8 mouse cellular contexts compared by ENCODE assay signal in the genomic region with DNA sequence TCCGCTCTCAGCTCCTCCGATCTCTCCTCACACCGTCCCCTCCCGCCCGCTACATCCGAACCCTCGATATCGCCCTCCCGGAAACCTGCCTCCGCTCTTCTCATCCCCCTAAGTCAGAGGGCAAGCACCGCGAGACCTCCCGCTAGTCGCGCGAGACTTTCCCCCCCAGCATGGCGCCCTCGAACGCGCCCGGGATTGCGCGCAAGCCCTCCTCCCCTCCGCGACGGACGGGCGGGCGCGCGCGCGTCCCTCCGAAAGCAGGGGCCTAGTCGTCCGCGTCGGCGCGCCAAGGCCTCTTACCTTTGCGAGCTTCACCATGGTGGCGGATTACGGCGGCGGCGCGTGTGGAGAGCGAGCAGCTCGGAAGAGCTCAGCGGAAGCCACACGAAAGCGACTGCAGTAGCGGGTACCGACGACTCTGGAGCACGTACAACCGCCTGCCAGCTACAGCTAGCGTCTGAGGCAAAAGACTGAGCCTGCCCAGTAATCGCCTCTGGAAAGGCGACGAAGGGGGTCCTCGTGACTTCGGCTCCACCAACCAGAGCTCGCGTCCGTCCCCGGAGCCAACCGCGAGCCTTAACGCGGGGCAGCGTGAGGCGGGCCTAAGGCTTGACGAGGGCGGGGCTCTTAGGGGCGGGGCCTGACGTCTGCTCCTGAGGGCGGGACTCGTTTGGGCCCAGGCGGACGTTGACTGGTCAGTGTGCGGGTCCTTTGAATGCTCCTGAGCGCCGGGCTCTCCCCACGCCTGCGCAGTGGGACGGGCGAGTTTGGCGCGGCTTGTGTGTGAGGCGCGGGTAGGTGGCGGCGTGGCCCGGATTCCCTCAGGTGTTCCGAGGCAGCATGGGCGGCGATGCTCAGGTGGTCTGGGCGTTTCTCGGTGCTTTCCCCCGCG. TPM values are rescaled to one million over a fixed set of nuclear protein-coding genes. Genes with fewer than 3 reads are reported as not detected.
A peak's percentile ranks its signal among the peaks of the same experiment; 100 is the strongest.
DNase-seq lines count a peak whose midpoint lies in the region; ATAC-seq and TF ChIP-seq lines count a peak whose summit lies in the region.

A gene (minus strand): TSS at position 495 of the 892 bp plus-strand sequence.

- peaks cover 41% of the 10 kb centered on the region for H3K36me3 ChIP-seq in ES-Bruce4 (ENCODE audit: control insufficient read depth, insufficient read depth, low read length, poor library complexity, severe bottlenecking)
- peaks cover 35% of the 10 kb centered on the region for H3K36me3 ChIP-seq in forebrain, embryonic 13.5 days (ENCODE audit: poor library complexity, severe bottlenecking)
- peaks cover 36% of the 10 kb centered on the region for H3K36me3 ChIP-seq in liver, postnatal 0 days (replicated peaks; ENCODE audit: insufficient read depth, low read length)
- H3K36me3 ChIP-seq in neural tube, embryonic 14.5 days (ENCODE audit: control insufficient read depth, insufficient read depth, low read length), result peaks cover 29% of the 10 kb centered on the region

- intact Hi-C loops in heart, postnatal 10 days (cut with DNase I), result loop anchor here (10.0 kb wide), 1 partner anchor 274 kb away; no protein-coding TSS in a partner anchor

- DNase-seq in heart, postnatal 10 days, result peak; percentile 98 to 99
- DNase-seq in large intestine, adult 2 months (ENCODE audit: low read depth, low spot score), result peak; percentile 96
- peak; percentile 99 for DNase-seq in liver, postnatal 0 days
- DNase-seq in testis, postnatal 10 days (ENCODE audit: low spot score), result peak; percentile 98

- peaks cover under 1% of the 10 kb centered on the region for H3K4me1 ChIP-seq in ES-Bruce4 (ENCODE audit: control insufficient read depth, insufficient read depth, low read length)
- H3K4me1 ChIP-seq in forebrain, embryonic 13.5 days, result peaks cover 22% of the 10 kb centered on the region
- H3K4me1 ChIP-seq in liver, postnatal 0 days (ENCODE audit: insufficient read depth), result peaks cover 14% of the 10 kb centered on the region
- peaks cover 13% of the 10 kb centered on the region; the same call in 1 of the 2 replicates for H3K4me1 ChIP-seq in neural tube, embryonic 14.5 days (ENCODE audit: control insufficient read depth, insufficient read depth, low read length)

- H3K27me3 ChIP-seq in ES-Bruce4 (ENCODE audit: control insufficient read depth, insufficient read depth, low read length, poor library complexity, severe bottlenecking), result no peaks in the 10 kb centered on the region
- H3K27me3 ChIP-seq in forebrain, embryonic 13.5 days, result no peaks in the 10 kb centered on the region
- H3K27me3 ChIP-seq in liver, postnatal 0 days (ENCODE audit: insufficient read depth, low read length), result no peaks in the 10 kb centered on the region
- H3K27me3 ChIP-seq in neural tube, embryonic 14.5 days (ENCODE audit: control insufficient read depth, insufficient read depth, low read length), result no peaks in the 10 kb centered on the region

- peak within 1 kb of the TSS; percentile 96 for H3K4me3 ChIP-seq in ES-Bruce4 (ENCODE audit: low read depth, low read length)
- peak within 1 kb of the TSS; percentile 91 for H3K4me3 ChIP-seq in forebrain, embryonic 13.5 days
- H3K4me3 ChIP-seq in liver, postnatal 0 days (ENCODE audit: low read depth, low read length), result peak within 1 kb of the TSS; percentile 94
- H3K4me3 ChIP-seq in neural tube, embryonic 14.5 days (ENCODE audit: low read depth, low read length), result peak within 1 kb of the TSS; percentile 72

- peak; percentile 96 for ATAC-seq in cerebellum, adult (ENCODE audit: insufficient number of reproducible peaks, low FRiP score, low TSS enrichment)
- ATAC-seq in forebrain, embryonic 13.5 days, result peak; percentile 99
- peak; percentile 93 for ATAC-seq in liver, postnatal 0 days
- peak; percentile 98 for ATAC-seq in neural tube, embryonic 14.5 days (ENCODE audit: low read depth)

- TF ChIP-seq CTCF in ES-Bruce4 (IDR thresholded peaks at IDR 0.05; ENCODE audit: low read depth, low read length), result no peak
- TF ChIP-seq CTCF in liver, postnatal 0 days (IDR thresholded peaks at IDR 0.05; ENCODE audit: low read depth), result 0 out of 2 replicates have a peak, but pooled peaks have one; percentile 2

- no peaks in the 10 kb centered on the region for H3K9me3 ChIP-seq in ES-Bruce4 (replicated peaks; ENCODE audit: control insufficient read depth, insufficient read depth, low read length, poor library complexity, severe bottlenecking)
- no peaks in the 10 kb centered on the region for H3K9me3 ChIP-seq in forebrain, embryonic 13.5 days (replicated peaks)
- no peaks in the 10 kb centered on the region for H3K9me3 ChIP-seq in liver, postnatal 0 days (ENCODE audit: low read length)
- no peaks in the 10 kb centered on the region for H3K9me3 ChIP-seq in neural tube, embryonic 14.5 days (ENCODE audit: control insufficient read depth, low read length)

- peak; percentile 98 for TF ChIP-seq POLR2A in ES-Bruce4 (IDR thresholded peaks at IDR 0.05; ENCODE audit: insufficient read depth, low read length)

- WGBS in forebrain, embryonic 13.5 days, result 0% methylated on average over 98 of the region's 102 CpGs
- under 1% methylated on average over 101 of the region's 102 CpGs for WGBS in large intestine, adult 2 months
- WGBS in liver, postnatal 0 days (ENCODE audit: insufficient replicate concordance), result under 1% methylated on average over 96 of the region's 102 CpGs
- under 1% methylated on average over 100 of the region's 102 CpGs for WGBS in neural tube, embryonic 14.5 days

- H3K9ac ChIP-seq in ES-Bruce4 (ENCODE audit: low read depth, poor library complexity, severe bottlenecking), result peak within 1 kb of the TSS; percentile 94
- H3K9ac ChIP-seq in forebrain, embryonic 13.5 days, result peak within 1 kb of the TSS; percentile 94
- peak within 1 kb of the TSS; percentile 92 for H3K9ac ChIP-seq in liver, postnatal 0 days (replicated peaks)
- H3K9ac ChIP-seq in neural tube, embryonic 14.5 days (replicated peaks; ENCODE audit: low read depth, low read length), result peak within 1 kb of the TSS; percentile 90

- H3K4me2 ChIP-seq in forebrain, embryonic 13.5 days, result peak within 1 kb of the TSS; percentile 90
- H3K4me2 ChIP-seq in liver, postnatal 0 days (ENCODE audit: low read depth, low read length), result peak within 1 kb of the TSS; percentile 99
- H3K4me2 ChIP-seq in neural tube, embryonic 14.5 days (ENCODE audit: low read depth, low read length), result peak within 1 kb of the TSS; percentile 88

- peak within 1 kb of the TSS; percentile 70 for H3K27ac ChIP-seq in ES-Bruce4 (ENCODE audit: insufficient read depth, low read length)
- peak within 1 kb of the TSS; percentile 98 for H3K27ac ChIP-seq in forebrain, embryonic 13.5 days
- H3K27ac ChIP-seq in liver, postnatal 0 days (ENCODE audit: low read depth), result peak within 1 kb of the TSS; percentile 100
- H3K27ac ChIP-seq in neural tube, embryonic 14.5 days (ENCODE audit: low read depth, low read length), result peak within 1 kb of the TSS; percentile 98

- TF ChIP-seq EP300 in ES-Bruce4 (IDR thresholded peaks at IDR 0.05; ENCODE audit: insufficient read depth, low read depth, low read length), result no peak
- no peak; the same call in 1 of the 2 replicates for TF ChIP-seq EP300 in liver, postnatal 0 days (IDR thresholded peaks at IDR 0.05; ENCODE audit: low read depth)

RNA-seq across cellular contexts. Expression of the gene that starts here (rescaled TPM):
- polyA plus RNA-seq in ES-Bruce4 (2011; ENCODE audit: insufficient read depth, insufficient read length, low read depth, missing spikeins), result 1,350 and 1,473 TPM in 2 replicates
- polyA plus RNA-seq in forebrain, embryonic 13.5 days (2015; fragmentation: Nextera tagmentation; extraction: Ambion mirVana), result 285 and 294 TPM in 2 replicates
- 100 to 1,000 TPM; 168 to 169 TPM for total RNA-seq in heart, postnatal 10 days (2021)
- 4.9 and 6.1 TPM in 2 replicates for polyA plus RNA-seq in large intestine, adult 2 months (2012; rRNA removed)
- 169 and 175 TPM in 2 replicates for polyA plus RNA-seq in liver, postnatal 0 days (2015; fragmentation: Nextera tagmentation; extraction: Ambion mirVana)
- polyA plus RNA-seq in neural tube, embryonic 14.5 days (2014; fragmentation: Nextera tagmentation; extraction: Ambion mirVana), result 165 and 194 TPM in 2 replicates

Comparison
In these comparisons a context has a peak if more than half of its experiments do, and no peak if none do; other contexts are left out.
1. Peak in every context shown above with its lines: DNase-seq, ATAC-seq, H3K4me3 ChIP-seq and H3K27ac ChIP-seq.
2. RNA of the gene that starts here (polyA plus RNA-seq): 1,350 to 1,473 TPM in ES-Bruce4, 285 to 294 TPM in forebrain, embryonic 13.5 days, 169 to 175 TPM in liver, postnatal 0 days and 165 to 194 TPM in neural tube, embryonic 14.5 days; 4.9 to 6.1 TPM in large intestine, adult 2 months; every median in the first group is over 10 times any median in the second.